In genomic region chr6:21839976-21840775, GRCm38 (mm10) we compare ENCODE assay signal across 8 mouse cellular contexts. TPM values are rescaled to one million over a fixed set of nuclear protein-coding genes. Genes with fewer than 3 reads are reported as not detected.
DNase-seq lines count a peak whose midpoint lies in the region; ATAC-seq and TF ChIP-seq lines count a peak whose summit lies in the region.

No protein-coding gene starts in this region.

- ATAC-seq in lung, embryonic 14.5 days (ENCODE audit: insufficient read depth) = peak; percentile 90
- peak; percentile 96 for ATAC-seq in forebrain, embryonic 16.5 days
- peak; percentile 69; the same call in 1 of the 2 replicates for ATAC-seq in kidney, embryonic 16.5 days (ENCODE audit: low FRiP score, low TSS enrichment)
- peak; percentile 75 for ATAC-seq in midbrain, embryonic 11.5 days (ENCODE audit: low FRiP score)
- no peak for ATAC-seq in activated CD4-positive, CD25-positive, alpha-beta regulatory T cell, adult 4 months

- 17% methylated on average over 9 of the region's 9 CpGs for WGBS in lung, embryonic 14.5 days
- WGBS in forebrain, embryonic 16.5 days = 5% methylated on average over 9 of the region's 9 CpGs
- 7% methylated on average over 9 of the region's 9 CpGs for WGBS in kidney, embryonic 16.5 days
- WGBS in midbrain, embryonic 11.5 days = 38% methylated on average over 9 of the region's 9 CpGs

- no peak overlapping the region for H3K27ac ChIP-seq in lung, embryonic 14.5 days (ENCODE audit: low read depth)
- H3K27ac ChIP-seq in forebrain, embryonic 16.5 days (ENCODE audit: low read length) = peak overlapping the region; percentile 54
- peak overlapping the region; percentile 13; the same call in 1 of the 2 replicates for H3K27ac ChIP-seq in kidney, embryonic 16.5 days (ENCODE audit: low read length)
- no peak overlapping the region for H3K27ac ChIP-seq in midbrain, embryonic 11.5 days (ENCODE audit: low read depth, low read length)

- peaks cover 6% of the 10 kb centered on the region; the same call in 1 of the 2 replicates for H3K4me1 ChIP-seq in lung, embryonic 14.5 days (ENCODE audit: insufficient read depth)
- H3K4me1 ChIP-seq in forebrain, embryonic 16.5 days (replicated peaks; ENCODE audit: control insufficient read depth, insufficient read depth, low read length) = peaks cover 12% of the 10 kb centered on the region
- peaks cover 19% of the 10 kb centered on the region for H3K4me1 ChIP-seq in kidney, embryonic 16.5 days (ENCODE audit: insufficient read depth, low read length)
- H3K4me1 ChIP-seq in midbrain, embryonic 11.5 days (ENCODE audit: control insufficient read depth, insufficient read depth, low read length) = no peaks in the 10 kb centered on the region

- H3K36me3 ChIP-seq in lung, embryonic 14.5 days (ENCODE audit: insufficient read depth) = no peaks in the 10 kb centered on the region
- peaks cover 3% of the 10 kb centered on the region for H3K36me3 ChIP-seq in forebrain, embryonic 16.5 days (ENCODE audit: control insufficient read depth, insufficient read depth)
- H3K36me3 ChIP-seq in kidney, embryonic 16.5 days (ENCODE audit: insufficient read depth, low read length) = peaks cover 2% of the 10 kb centered on the region; the same call in 1 of the 2 replicates
- no peaks in the 10 kb centered on the region for H3K36me3 ChIP-seq in midbrain, embryonic 11.5 days (ENCODE audit: control insufficient read depth, insufficient read depth, low read length)

- H3K27me3 ChIP-seq in lung, embryonic 14.5 days (ENCODE audit: insufficient read depth, low read length) = no peaks in the 10 kb centered on the region
- H3K27me3 ChIP-seq in forebrain, embryonic 16.5 days (replicated peaks; ENCODE audit: control insufficient read depth, insufficient read depth, low read length) = no peaks in the 10 kb centered on the region
- H3K27me3 ChIP-seq in kidney, embryonic 16.5 days (ENCODE audit: insufficient read depth, low read length) = no peaks in the 10 kb centered on the region
- H3K27me3 ChIP-seq in midbrain, embryonic 11.5 days (ENCODE audit: control insufficient read depth, insufficient read depth, low read length) = no peaks in the 10 kb centered on the region

- DNase-seq in lung, embryonic 14.5 days = peak; percentile 74
- no peak for DNase-seq in lung, postnatal 25 days (ENCODE audit: low spot score)
- no peak for DNase-seq in midbrain, embryonic 11.5 days (ENCODE audit: low spot score, missing footprints)
- DNase-seq in cerebellum, postnatal 4 days (ENCODE audit: low spot score in 2 of 2) = no peak
- DNase-seq in cerebellum, adult 11 months = no peak

- no peak overlapping the region for H3K4me3 ChIP-seq in lung, embryonic 14.5 days (ENCODE audit: low read depth, low read length)
- no peak overlapping the region for H3K4me3 ChIP-seq in forebrain, embryonic 16.5 days (replicated peaks; ENCODE audit: low read length)
- no peak overlapping the region for H3K4me3 ChIP-seq in kidney, embryonic 16.5 days (ENCODE audit: low read length)
- H3K4me3 ChIP-seq in midbrain, embryonic 11.5 days (ENCODE audit: low read depth, low read length) = no peak overlapping the region

- H3K9me3 ChIP-seq in lung, embryonic 14.5 days (ENCODE audit: low read depth, low read length) = no peaks in the 10 kb centered on the region
- no peaks in the 10 kb centered on the region for H3K9me3 ChIP-seq in forebrain, embryonic 16.5 days (ENCODE audit: control insufficient read depth, low read length)
- no peaks in the 10 kb centered on the region for H3K9me3 ChIP-seq in kidney, embryonic 16.5 days (ENCODE audit: low read length)
- H3K9me3 ChIP-seq in midbrain, embryonic 11.5 days (ENCODE audit: control insufficient read depth, low read length) = no peaks in the 10 kb centered on the region

- no peak overlapping the region for H3K9ac ChIP-seq in lung, embryonic 14.5 days
- H3K9ac ChIP-seq in forebrain, embryonic 16.5 days (replicated peaks; ENCODE audit: low read depth, low read length) = no peak overlapping the region
- H3K9ac ChIP-seq in kidney, embryonic 16.5 days (replicated peaks; ENCODE audit: low read length) = no peak overlapping the region
- H3K9ac ChIP-seq in midbrain, embryonic 11.5 days (ENCODE audit: low read length) = no peak overlapping the region

- peak overlapping the region; percentile 21; the same call in 1 of the 2 replicates for H3K4me2 ChIP-seq in lung, embryonic 14.5 days
- peak overlapping the region; percentile 1; the same call in 1 of the 2 replicates for H3K4me2 ChIP-seq in forebrain, embryonic 16.5 days (ENCODE audit: low read length)
- H3K4me2 ChIP-seq in kidney, embryonic 16.5 days (replicated peaks; ENCODE audit: low read depth, low read length) = no peak overlapping the region
- H3K4me2 ChIP-seq in midbrain, embryonic 11.5 days = no peak overlapping the region

- no peak for TF ChIP-seq CTCF in lung, embryonic 14.5 days (IDR thresholded peaks at IDR 0.05; ENCODE audit: low read depth)

RNA-seq across cellular contexts. Expression of gene Tspan12, which starts 12.1 kb away (rescaled TPM):
- polyA plus RNA-seq in lung, embryonic 14.5 days (2014; fragmentation: Nextera tagmentation; extraction: Ambion mirVana) = 53.0 and 53.7 TPM in 2 replicates
- polyA plus RNA-seq in forebrain, embryonic 16.5 days (2015; fragmentation: Nextera tagmentation; extraction: Ambion mirVana) = 51.7 and 63.0 TPM in 2 replicates
- polyA plus RNA-seq in kidney, embryonic 16.5 days (2015; fragmentation: Nextera tagmentation; extraction: Ambion mirVana) = 73.1 and 74.1 TPM in 2 replicates
- 53.2 and 64.8 TPM in 2 replicates for polyA plus RNA-seq in midbrain, embryonic 11.5 days (2014; fragmentation: Nextera tagmentation; extraction: Ambion mirVana)
- polyA plus RNA-seq in activated CD4-positive, CD25-positive, alpha-beta regulatory T cell, adult 4 months (2017; shearing (Covaris generic)) = not detected

Comparison
In these comparisons a context has a peak if more than half of its experiments do, and no peak if none do; other contexts are left out.
1. H3K27ac ChIP-seq: peak in forebrain, embryonic 16.5 days (single experiment) and kidney, embryonic 16.5 days (single experiment); none in lung, embryonic 14.5 days (single experiment) and midbrain, embryonic 11.5 days (single experiment).
2. H3K4me2 ChIP-seq: peak in lung, embryonic 14.5 days (single experiment) and forebrain, embryonic 16.5 days (single experiment); none in kidney, embryonic 16.5 days (single experiment) and midbrain, embryonic 11.5 days (single experiment).
3. RNA of gene Tspan12, which starts 12.1 kb away (polyA plus RNA-seq): 73.1 to 74.1 TPM in kidney, embryonic 16.5 days, 53.2 to 64.8 TPM in midbrain, embryonic 11.5 days, 53.0 to 53.7 TPM in lung, embryonic 14.5 days and 51.7 to 63.0 TPM in forebrain, embryonic 16.5 days; not detected in activated CD4-positive, CD25-positive, alpha-beta regulatory T cell, adult 4 months; every median in the first group is over 10 times any median in the second.